Mouse (Mus musculus) erythroblast, embryonic 14.5 days (primary cell): ENCODE results near the gene Rnf187.

ENCODE experiments used
- GATA1 ChIP-seq: IDR thresholded peaks from 2 replicates; pipeline ENCODE4 v1.6.1; 2012; ENCODE audit warnings: low read length, inconsistent platforms, mixed read lengths
- TAL1 ChIP-seq: IDR thresholded peaks from 3 replicates; pipeline ENCODE4 v1.6.1; 2012; ENCODE audit warnings: low read length, inconsistent platforms, mixed read lengths

GRCm38 (mm10) chr11:58913776-58914175 lies 24.9 kb downstream of the Rnf187 start:
- TF ChIP-seq GATA1 = peak; percentile 39; the same call in 1 of the 2 replicates
- TF ChIP-seq TAL1 = peak; percentile 11; the same call in 1 of the 3 replicates
